Mouse (Mus musculus) embryo, embryonic 11.5 days (tissue): Measurements from ENCODE around the gene Dhx37.
"Not testable (repeated sequence)": the region's sequence is repeated elsewhere in the genome, so short reads cannot be mapped to it uniquely, and the experiment has no call there.

ENCODE experiments used
- DNase-seq: peaks from one replicate; pipeline ENCODE4 v3.0.0-alpha.2; 2012; ENCODE audit warnings: low read depth, low spot score

The Dhx37 gene

DNA sequence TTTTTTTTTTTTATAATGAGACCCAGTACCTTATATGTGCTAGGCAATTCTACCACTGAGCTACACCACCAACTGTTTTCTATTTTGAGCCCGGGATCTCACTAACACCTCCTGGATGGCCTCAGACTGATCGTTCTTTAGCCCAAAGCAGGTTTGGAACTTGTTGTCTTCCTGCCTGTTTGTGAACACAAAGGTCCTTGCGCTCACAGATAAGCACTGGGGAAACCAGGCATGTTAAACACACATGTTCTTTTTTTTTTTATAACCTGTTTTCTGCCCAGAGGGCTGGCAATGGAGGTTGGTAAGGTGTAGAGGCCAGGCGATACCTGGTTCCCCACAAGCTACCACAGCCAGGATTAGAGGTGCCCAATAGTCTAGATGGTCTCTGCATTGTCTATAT is 14.7 kb upstream of the Dhx37 start:
- DNase-seq = no peak

- DNase-seq = no peak
Measured at GRCm38 (mm10) chr5:125448026-125448425, 14.1 kb upstream of the Dhx37 start.

DNA sequence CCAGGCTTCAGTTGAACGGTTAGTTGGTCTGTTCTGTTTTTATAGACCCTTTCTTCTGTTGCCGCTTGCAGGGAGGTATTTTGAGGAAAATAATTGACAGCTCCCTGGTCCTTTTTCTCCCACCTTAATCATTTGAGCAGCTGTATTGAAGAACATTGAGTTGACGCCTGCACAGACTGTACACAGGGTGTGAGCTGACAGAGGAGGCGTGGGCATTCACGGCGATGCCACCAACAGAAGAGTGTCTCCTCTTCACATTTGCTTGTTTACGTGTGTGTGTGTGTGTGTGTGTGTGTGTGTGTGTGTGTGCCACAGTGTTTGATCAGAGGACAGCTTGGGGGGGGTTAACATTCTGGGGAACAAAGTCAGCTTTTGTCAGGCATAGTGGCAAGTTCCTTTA is 12.4 kb upstream of the Dhx37 start:
- no peak for DNase-seq

- no peak for DNase-seq
Measured at GRCm38 (mm10) chr5:125444554-125444953, 10.6 kb upstream of the Dhx37 start.

- DNase-seq = no peak
Measured at GRCm38 (mm10) chr5:125443915-125444314, 10.0 kb upstream of the Dhx37 start.

DNA sequence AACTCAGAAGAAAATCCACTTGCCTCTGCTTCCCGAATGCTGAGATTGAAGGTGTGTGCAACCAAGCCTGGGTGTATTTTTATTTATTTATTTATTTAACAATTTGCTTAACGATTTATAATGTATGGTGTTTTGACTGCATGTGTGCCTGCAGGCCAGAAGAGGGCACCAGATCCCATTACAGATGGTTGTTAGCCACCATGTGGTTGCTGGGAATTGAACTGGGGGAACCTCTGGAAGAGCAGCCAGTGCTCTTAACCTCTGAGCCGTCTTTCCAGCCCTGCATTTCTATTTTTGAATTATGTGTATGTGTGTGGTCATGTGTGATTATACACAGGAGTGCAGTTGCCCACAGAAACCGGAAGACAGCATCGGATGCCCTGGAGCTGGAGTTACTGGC is 9.4 kb upstream of the Dhx37 start:
- DNase-seq = no peak

- DNase-seq = no peak
Measured at GRCm38 (mm10) chr5:125442136-125442995, 8.4 kb upstream of the Dhx37 start.

DNA sequence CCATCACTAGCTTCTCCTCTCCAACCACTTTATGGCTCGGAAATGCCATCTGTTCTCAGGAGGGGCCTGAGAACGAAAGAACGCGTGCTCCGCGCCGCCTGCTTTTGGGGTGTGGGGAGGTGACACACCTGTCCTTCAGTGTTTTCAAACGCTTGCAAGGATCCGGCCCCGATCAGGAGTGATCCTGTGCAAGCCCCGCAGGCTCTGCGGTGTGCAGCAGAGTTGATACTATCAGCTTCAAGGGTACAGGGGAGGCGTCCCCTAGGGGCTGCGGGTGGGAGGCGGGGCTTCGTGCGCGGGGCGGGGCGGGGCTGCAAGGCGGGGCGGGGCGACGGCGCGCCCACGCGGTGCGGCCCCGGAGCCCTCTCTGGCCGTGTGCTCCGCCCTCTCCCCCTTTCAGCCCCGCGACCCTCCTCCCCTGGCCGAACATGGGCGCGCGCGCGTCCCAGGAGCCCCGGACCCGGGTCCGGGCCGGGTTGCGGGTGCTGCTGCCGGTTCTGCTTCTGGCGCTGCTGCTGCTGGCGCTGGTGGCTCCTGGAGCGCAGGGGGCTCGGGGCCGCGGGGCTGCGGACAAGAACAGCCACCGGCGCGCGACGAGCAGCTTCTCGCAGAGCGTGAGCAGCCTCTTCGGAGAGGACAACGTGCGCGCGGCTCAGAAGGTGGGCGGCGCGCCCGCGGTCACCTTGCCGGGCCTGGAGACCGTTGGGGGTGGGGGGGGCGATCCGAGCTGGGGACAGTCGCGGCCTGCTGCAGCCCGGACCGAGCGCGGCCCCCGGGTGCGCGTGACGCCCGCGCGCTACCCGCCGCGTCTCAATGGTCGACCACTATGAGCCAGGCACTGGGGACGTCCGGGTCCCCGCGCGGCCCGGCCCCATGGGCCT is 7.6 kb upstream of the Dhx37 start, which contains the start of gene Bri3bp:
TSS of gene Bri3bp (plus strand) at position 335 of the 881 bp plus-strand sequence.
- peak; percentile 68 for DNase-seq

GRCm38 (mm10) chr5:125440583-125441233 is 6.8 kb upstream of the Dhx37 start:
- DNase-seq = no peak

DNA sequence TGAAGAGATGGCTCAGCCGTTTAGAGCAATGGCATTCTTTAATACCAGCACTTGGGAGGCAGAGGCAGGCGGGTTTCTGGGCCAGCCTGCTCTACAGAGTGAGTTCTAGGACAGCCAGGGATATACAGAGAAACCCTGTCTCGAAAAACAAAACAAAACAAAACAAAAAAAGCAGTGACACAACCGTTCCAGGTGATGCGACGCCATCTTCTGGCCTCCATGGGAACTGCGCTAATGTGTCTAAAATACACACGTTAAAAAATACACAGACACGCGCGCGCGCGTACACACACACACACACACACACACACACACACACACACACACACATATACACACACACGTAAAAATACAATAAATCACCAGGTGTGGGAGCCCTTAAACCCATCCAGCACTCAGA is 426 bp upstream of the Dhx37 start:
- not testable (repeated sequence) for DNase-seq

GRCm38 (mm10) chr5:125432324-125432723 is 1.6 kb downstream of the Dhx37 start:
- not testable (repeated sequence) for DNase-seq

- DNase-seq = no peak
Measured at GRCm38 (mm10) chr5:125426343-125426742, 7.6 kb downstream of the Dhx37 start.

DNA sequence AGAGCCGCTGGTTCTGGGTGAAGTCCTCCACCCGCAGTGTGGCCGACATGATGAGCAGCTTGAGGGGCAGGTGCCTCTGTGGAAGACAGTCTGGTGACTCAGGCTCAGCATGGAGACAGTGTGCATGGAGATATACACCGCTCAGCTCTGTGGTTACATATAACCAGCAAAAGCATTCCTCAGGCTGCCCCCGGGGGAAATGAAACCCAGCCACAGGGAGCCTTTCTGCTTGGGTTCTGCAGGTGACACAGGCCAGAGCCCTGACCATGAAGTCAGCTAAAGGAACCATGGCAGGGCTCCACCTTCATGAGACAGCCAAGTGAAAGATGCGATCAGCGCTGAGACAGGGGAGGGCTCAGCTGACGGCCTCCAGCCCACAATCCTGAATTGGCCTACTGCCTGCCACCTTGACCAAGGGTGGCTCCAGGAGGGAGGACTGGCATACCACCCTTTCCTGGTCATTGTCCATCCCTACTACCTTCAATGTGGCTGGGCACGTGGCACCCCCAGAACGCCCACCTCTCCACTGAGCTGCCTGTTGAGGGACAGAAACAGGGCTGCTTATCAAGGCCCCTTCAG is 8.1 kb downstream of the Dhx37 start:
- no peak for DNase-seq

GRCm38 (mm10) chr5:125419124-125419523 is 14.8 kb downstream of the Dhx37 start:
- no peak for DNase-seq

GRCm38 (mm10) chr5:125418636-125419035 is 15.3 kb downstream of the Dhx37 start:
- DNase-seq = no peak

DNA sequence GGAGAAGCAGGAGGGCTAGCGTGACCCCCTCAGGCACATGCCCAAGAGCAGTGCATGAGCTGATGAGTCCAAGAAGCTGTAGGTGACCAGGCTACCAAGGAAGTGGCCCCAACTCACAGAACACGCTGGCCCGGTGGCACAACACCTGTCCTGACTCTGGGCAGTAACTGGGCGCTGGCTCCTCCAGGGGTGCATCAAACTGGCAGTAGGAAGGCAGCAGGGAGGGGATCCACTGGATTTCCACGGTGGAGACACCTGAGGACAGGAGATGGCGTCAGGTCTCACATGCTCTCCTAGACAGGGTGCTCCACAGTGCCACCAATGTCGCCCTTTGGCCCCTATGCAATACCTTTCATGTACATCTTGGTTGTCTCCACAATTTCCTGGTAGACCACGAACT is 17.7 kb downstream of the Dhx37 start:
- no peak for DNase-seq

DNA sequence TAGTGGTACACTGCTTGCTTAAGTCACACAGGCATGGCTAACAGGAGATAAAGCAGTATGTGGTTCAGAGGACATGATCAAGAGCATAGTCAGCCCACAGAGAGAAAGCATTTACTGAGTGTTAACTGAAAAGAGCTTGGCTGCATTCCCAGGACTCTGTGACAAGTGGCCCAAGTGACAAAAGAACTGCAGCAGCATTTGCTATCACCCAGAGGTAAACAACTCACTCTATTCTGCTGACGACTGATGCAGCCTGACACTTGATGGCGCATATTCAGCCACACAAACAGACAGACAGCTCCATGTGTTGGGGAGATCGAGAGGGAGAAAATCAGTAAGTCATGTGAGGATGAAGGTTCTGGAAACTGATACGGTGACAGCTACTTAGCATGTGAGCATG is 20.2 kb downstream of the Dhx37 start:
- no peak for DNase-seq

DNA sequence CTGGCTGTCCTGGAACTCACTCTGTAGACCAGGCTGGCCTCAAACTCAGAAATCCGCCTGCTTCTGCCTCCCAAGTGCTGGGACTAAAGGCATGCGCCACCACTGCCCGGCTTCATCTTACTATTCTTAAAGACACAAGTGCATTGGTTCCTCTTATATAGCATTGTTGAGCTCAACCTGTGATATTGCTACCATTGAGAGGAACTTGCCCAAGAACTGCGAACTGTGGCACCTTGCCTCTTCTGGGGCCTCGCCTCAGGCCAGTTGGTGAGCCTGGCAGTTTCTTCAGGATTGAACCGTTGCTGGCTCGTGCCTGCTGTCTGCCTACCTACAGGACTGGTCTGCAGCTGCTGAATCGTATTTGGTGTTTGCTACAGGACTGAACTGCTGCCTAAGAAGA is 21.4 kb downstream of the Dhx37 start:
- not testable (repeated sequence) for DNase-seq

DNA sequence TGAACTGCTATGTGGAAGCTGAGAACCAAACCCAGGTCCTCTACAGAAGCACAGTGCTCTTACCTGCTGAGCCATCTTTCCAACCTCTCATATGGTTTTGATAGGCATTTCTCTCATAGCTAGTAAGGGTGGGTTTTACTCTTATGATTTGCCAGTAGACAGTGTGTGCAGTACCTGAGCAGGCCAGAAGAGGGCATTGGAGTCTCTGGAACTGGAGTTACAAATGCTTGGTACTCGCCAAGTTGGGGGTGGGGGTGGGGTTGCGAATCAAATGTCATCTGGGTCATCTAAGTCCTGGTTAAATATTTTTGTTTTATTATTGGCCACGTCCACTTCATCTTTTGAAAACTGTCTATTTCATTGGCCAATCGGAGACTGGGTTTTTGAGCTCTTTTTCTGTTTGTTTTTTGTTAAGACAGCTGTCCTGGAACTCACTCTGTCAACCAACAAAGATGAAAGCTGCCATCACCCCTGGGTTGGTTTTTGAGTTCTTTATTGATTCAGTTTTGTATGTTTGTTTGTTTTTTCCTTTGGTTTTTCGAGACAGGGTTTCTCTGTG is 21.9 kb downstream of the Dhx37 start:
- no peak for DNase-seq

DNA sequence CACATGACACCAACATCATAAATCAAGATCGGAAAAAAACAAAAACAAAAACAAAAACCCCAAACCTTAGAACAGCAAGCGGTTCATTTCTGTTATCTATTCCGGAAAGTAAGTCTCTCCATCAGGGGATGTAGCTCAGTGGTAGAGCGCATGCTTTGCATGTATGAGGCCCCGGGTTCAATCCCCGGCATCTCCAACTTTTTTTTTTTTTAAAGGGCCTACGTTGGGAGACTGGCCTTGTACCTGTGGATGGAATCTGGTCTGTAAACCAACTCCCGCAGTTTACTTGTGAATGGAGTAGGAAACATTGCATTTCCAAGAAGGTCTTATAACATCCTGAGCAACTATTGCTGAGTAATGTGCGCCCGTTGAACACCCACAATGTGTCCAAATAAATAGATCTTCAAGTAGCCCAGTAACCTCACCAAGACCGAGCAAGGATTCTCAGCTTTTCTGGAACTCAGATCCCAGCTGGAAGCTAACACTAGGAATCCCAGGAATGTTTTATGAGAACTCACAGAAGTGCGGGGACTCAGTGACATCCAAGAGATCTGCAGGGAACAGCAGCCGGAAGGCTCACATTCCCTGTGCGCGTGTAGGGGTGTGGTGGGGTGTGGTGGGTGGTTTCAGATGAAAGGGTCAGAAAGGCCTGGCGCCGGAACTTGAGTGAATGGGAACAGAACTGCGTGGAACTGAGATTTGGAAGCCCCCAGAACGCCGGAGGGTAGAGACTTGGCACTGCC is 24.4 kb downstream of the Dhx37 start:
- no peak for DNase-seq

DNA sequence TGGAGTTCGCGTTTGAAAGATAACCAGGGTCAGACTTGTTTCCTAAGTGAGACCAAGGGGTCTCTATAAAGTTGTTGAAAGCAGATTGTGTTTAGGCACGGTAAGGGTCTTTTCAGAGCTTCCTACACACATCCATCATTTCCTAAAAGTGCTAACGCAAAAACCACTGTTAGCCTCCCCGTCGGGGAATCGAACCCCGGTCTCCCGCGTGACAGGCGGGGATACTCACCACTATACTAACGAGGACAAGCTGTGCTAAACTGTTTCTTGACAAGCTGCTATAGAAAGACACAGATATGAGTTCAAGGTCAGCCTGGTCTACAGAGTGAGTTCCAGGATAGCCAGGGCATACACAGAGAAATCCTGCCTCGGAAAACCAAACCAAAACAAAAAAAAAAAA is 25.1 kb downstream of the Dhx37 start:
- DNase-seq = peak; percentile 80
